Mouse (Mus musculus): ENCODE measurements around the gene Pcdh8. TPM values are rescaled to one million over a fixed set of nuclear protein-coding genes. Genes with fewer than 3 reads are reported as not detected.

The Pcdh8 gene
- 0.07 and 0.34 TPM in 2 replicates for polyA plus RNA-seq (2015; fragmentation: Nextera tagmentation; extraction: Ambion mirVana)

- ATAC-seq (replicated peaks; ENCODE audit: extremely low read depth, insufficient read depth, low FRiP score) = peak; percentile 89
- under 1% methylated on average over 30 of the region's 30 CpGs for WGBS
- H3K36me3 ChIP-seq (ENCODE audit: control insufficient read depth, insufficient read depth) = no peaks in the 10 kb centered on the region
- H3K27ac ChIP-seq (ENCODE audit: low read length) = no peak within 1 kb of the TSS
- H3K4me1 ChIP-seq (ENCODE audit: control insufficient read depth, insufficient read depth, low read length) = peaks cover 22% of the 10 kb centered on the region
- H3K9me3 ChIP-seq (replicated peaks; ENCODE audit: control insufficient read depth, low read length) = no peaks in the 10 kb centered on the region
- H3K9ac ChIP-seq (ENCODE audit: low read length) = no peak within 1 kb of the TSS
- peak within 1 kb of the TSS; percentile 50 for H3K4me3 ChIP-seq (ENCODE audit: low read length)
- H3K4me2 ChIP-seq (ENCODE audit: low read depth, low read length) = peak within 1 kb of the TSS; percentile 80
- H3K27me3 ChIP-seq (ENCODE audit: control insufficient read depth, insufficient read depth, low read length) = peaks cover 90% of the 10 kb centered on the region
Measured at GRCm38 (mm10) chr14:79771094-79771535, at the start of gene Pcdh8. Pcdh8 (minus strand) TSS chr14:79771312.

GRCm38 (mm10) chr14:79814709-79815108 lies 43.6 kb upstream of the Pcdh8 start:
- no peaks in the 10 kb centered on the region for H3K27me3 ChIP-seq (ENCODE audit: control insufficient read depth, insufficient read depth, low read length)
- H3K9ac ChIP-seq (ENCODE audit: low read length) = no peak overlapping the region
- no peaks in the 10 kb centered on the region for H3K4me1 ChIP-seq (ENCODE audit: control insufficient read depth, insufficient read depth, low read length)
- no peak for ATAC-seq (replicated peaks; ENCODE audit: extremely low read depth, insufficient read depth, low FRiP score)
- no peak overlapping the region for H3K4me2 ChIP-seq (ENCODE audit: low read depth, low read length)
- no peaks in the 10 kb centered on the region for H3K36me3 ChIP-seq (ENCODE audit: control insufficient read depth, insufficient read depth)
- no peaks in the 10 kb centered on the region for H3K9me3 ChIP-seq (replicated peaks; ENCODE audit: control insufficient read depth, low read length)
- H3K4me3 ChIP-seq (ENCODE audit: low read length) = no peak overlapping the region
- WGBS = 72% methylated on average over 8 of the region's 8 CpGs
- no peak overlapping the region for H3K27ac ChIP-seq (ENCODE audit: low read length)

GRCm38 (mm10) chr14:79814084-79814483 lies 43.0 kb upstream of the Pcdh8 start:
- Histone ChIP-seq H3K9ac (ENCODE audit: low read length) (no peak overlapping the region), H3K4me3 (ENCODE audit: low read length) (no peak overlapping the region), H3K27ac (ENCODE audit: low read length) (no peak overlapping the region), H3K9me3 (replicated peaks; ENCODE audit: control insufficient read depth, low read length) (no peaks in the 10 kb centered on the region), H3K36me3 (ENCODE audit: control insufficient read depth, insufficient read depth) (no peaks in the 10 kb centered on the region), H3K27me3 (ENCODE audit: control insufficient read depth, insufficient read depth, low read length) (no peaks in the 10 kb centered on the region), H3K4me2 (ENCODE audit: low read depth, low read length) (no peak overlapping the region), H3K4me1 (ENCODE audit: control insufficient read depth, insufficient read depth, low read length) (no peaks in the 10 kb centered on the region)
- 26% methylated on average over 1 of the region's 1 CpGs for WGBS
- no peak for ATAC-seq (replicated peaks; ENCODE audit: extremely low read depth, insufficient read depth, low FRiP score)

- Histone ChIP-seq H3K27ac (ENCODE audit: low read length) (no peak overlapping the region), H3K9ac (ENCODE audit: low read length) (no peak overlapping the region), H3K4me3 (ENCODE audit: low read length) (no peak overlapping the region), H3K4me1 (ENCODE audit: control insufficient read depth, insufficient read depth, low read length) (no peaks in the 10 kb centered on the region), H3K4me2 (ENCODE audit: low read depth, low read length) (no peak overlapping the region), H3K36me3 (ENCODE audit: control insufficient read depth, insufficient read depth) (no peaks in the 10 kb centered on the region), H3K9me3 (replicated peaks; ENCODE audit: control insufficient read depth, low read length) (no peaks in the 10 kb centered on the region), H3K27me3 (ENCODE audit: control insufficient read depth, insufficient read depth, low read length) (no peaks in the 10 kb centered on the region)
- ATAC-seq (replicated peaks; ENCODE audit: extremely low read depth, insufficient read depth, low FRiP score) = no peak
- 72% methylated on average over 8 of the region's 8 CpGs for WGBS
Measured at GRCm38 (mm10) chr14:79793179-79793578, 22.1 kb upstream of the Pcdh8 start.

- H3K4me1 ChIP-seq (ENCODE audit: control insufficient read depth, insufficient read depth, low read length) = no peaks in the 10 kb centered on the region
- WGBS = 26% methylated on average over 4 of the region's 4 CpGs
- ATAC-seq (replicated peaks; ENCODE audit: extremely low read depth, insufficient read depth, low FRiP score) = no peak
- H3K27ac ChIP-seq (ENCODE audit: low read length) = no peak overlapping the region
- H3K36me3 ChIP-seq (ENCODE audit: control insufficient read depth, insufficient read depth) = no peaks in the 10 kb centered on the region
- H3K4me3 ChIP-seq (ENCODE audit: low read length) = no peak overlapping the region
- no peaks in the 10 kb centered on the region; the same call in 1 of the 2 replicates for H3K27me3 ChIP-seq (ENCODE audit: control insufficient read depth, insufficient read depth, low read length)
- H3K9me3 ChIP-seq (replicated peaks; ENCODE audit: control insufficient read depth, low read length) = no peaks in the 10 kb centered on the region
- H3K9ac ChIP-seq (ENCODE audit: low read length) = no peak overlapping the region
- no peak overlapping the region for H3K4me2 ChIP-seq (ENCODE audit: low read depth, low read length)
Measured at GRCm38 (mm10) chr14:79789535-79789934, 18.4 kb upstream of the Pcdh8 start.

GRCm38 (mm10) chr14:79788656-79789204 lies 17.6 kb upstream of the Pcdh8 start:
- Histone ChIP-seq H3K9me3 (replicated peaks; ENCODE audit: control insufficient read depth, low read length) (no peaks in the 10 kb centered on the region), H3K36me3 (ENCODE audit: control insufficient read depth, insufficient read depth) (no peaks in the 10 kb centered on the region)
- WGBS = 48% methylated on average over 2 of the region's 2 CpGs

GRCm38 (mm10) chr14:79787918-79788317 lies 16.8 kb upstream of the Pcdh8 start:
- no peak for ATAC-seq (replicated peaks; ENCODE audit: extremely low read depth, insufficient read depth, low FRiP score)
- Histone ChIP-seq H3K27me3 (ENCODE audit: control insufficient read depth, insufficient read depth, low read length) (no peaks in the 10 kb centered on the region; the same call in 1 of the 2 replicates), H3K9ac (ENCODE audit: low read length) (no peak overlapping the region), H3K36me3 (ENCODE audit: control insufficient read depth, insufficient read depth) (no peaks in the 10 kb centered on the region), H3K4me2 (ENCODE audit: low read depth, low read length) (no peak overlapping the region), H3K9me3 (replicated peaks; ENCODE audit: control insufficient read depth, low read length) (no peaks in the 10 kb centered on the region), H3K27ac (ENCODE audit: low read length) (no peak overlapping the region), H3K4me1 (ENCODE audit: control insufficient read depth, insufficient read depth, low read length) (no peaks in the 10 kb centered on the region), H3K4me3 (ENCODE audit: low read length) (no peak overlapping the region)
- 77% methylated on average over 6 of the region's 6 CpGs for WGBS

More at GRCm38 (mm10) chr14:79788656-79789204, 17.6 kb upstream of the Pcdh8 start:
- Histone ChIP-seq H3K27ac (ENCODE audit: low read length) (no peak overlapping the region), H3K4me1 (ENCODE audit: control insufficient read depth, insufficient read depth, low read length) (no peaks in the 10 kb centered on the region), H3K9ac (ENCODE audit: low read length) (no peak overlapping the region), H3K4me3 (ENCODE audit: low read length) (no peak overlapping the region), H3K27me3 (ENCODE audit: control insufficient read depth, insufficient read depth, low read length) (no peaks in the 10 kb centered on the region; the same call in 1 of the 2 replicates), H3K4me2 (ENCODE audit: low read depth, low read length) (no peak overlapping the region)
- ATAC-seq (replicated peaks; ENCODE audit: extremely low read depth, insufficient read depth, low FRiP score) = no peak

- 24% methylated on average over 4 of the region's 4 CpGs for WGBS
- Histone ChIP-seq H3K4me2 (ENCODE audit: low read depth, low read length) (no peak overlapping the region), H3K36me3 (ENCODE audit: control insufficient read depth, insufficient read depth) (no peaks in the 10 kb centered on the region), H3K9ac (ENCODE audit: low read length) (no peak overlapping the region), H3K9me3 (replicated peaks; ENCODE audit: control insufficient read depth, low read length) (no peaks in the 10 kb centered on the region), H3K4me3 (ENCODE audit: low read length) (no peak overlapping the region), H3K4me1 (ENCODE audit: control insufficient read depth, insufficient read depth, low read length) (no peaks in the 10 kb centered on the region), H3K27ac (ENCODE audit: low read length) (no peak overlapping the region), H3K27me3 (ENCODE audit: control insufficient read depth, insufficient read depth, low read length) (no peaks in the 10 kb centered on the region; the same call in 1 of the 2 replicates)
- ATAC-seq (replicated peaks; ENCODE audit: extremely low read depth, insufficient read depth, low FRiP score) = no peak
Measured at GRCm38 (mm10) chr14:79785400-79785799, 14.3 kb upstream of the Pcdh8 start.

GRCm38 (mm10) chr14:79780889-79781288 lies 9.8 kb upstream of the Pcdh8 start:
- Histone ChIP-seq H3K9me3 (replicated peaks; ENCODE audit: control insufficient read depth, low read length) (no peaks in the 10 kb centered on the region), H3K9ac (ENCODE audit: low read length) (no peak overlapping the region), H3K27ac (ENCODE audit: low read length) (no peak overlapping the region), H3K4me1 (ENCODE audit: control insufficient read depth, insufficient read depth, low read length) (no peaks in the 10 kb centered on the region), H3K4me3 (ENCODE audit: low read length) (no peak overlapping the region), H3K36me3 (ENCODE audit: control insufficient read depth, insufficient read depth) (no peaks in the 10 kb centered on the region), H3K4me2 (ENCODE audit: low read depth, low read length) (no peak overlapping the region), H3K27me3 (ENCODE audit: control insufficient read depth, insufficient read depth, low read length) (peaks cover 4% of the 10 kb centered on the region)
- no peak for ATAC-seq (replicated peaks; ENCODE audit: extremely low read depth, insufficient read depth, low FRiP score)
- 58% methylated on average over 1 of the region's 1 CpGs for WGBS

All from heart, embryonic 16.5 days (tissue).